Mouse (Mus musculus): ENCODE data around the gene Slc2a1.

Slc2a1 gene

GRCm38 (mm10) chr4:119131189-119131910 lies 22.8 kb downstream of the Slc2a1 start:
- DNase-seq (ENCODE audit: low spot score) = no peak

- no peak for DNase-seq (ENCODE audit: low spot score)
These were observed 24.8 kb downstream of the Slc2a1 start for GRCm38 (mm10) chr4:119133306-119133705.

GRCm38 (mm10) chr4:119133860-119134259 lies 25.3 kb downstream of the Slc2a1 start:
- DNase-seq (ENCODE audit: low spot score) = no peak

- no peak for DNase-seq (ENCODE audit: low spot score)
These were observed 28.8 kb downstream of the Slc2a1 start for GRCm38 (mm10) chr4:119137313-119137712.

GRCm38 (mm10) chr4:119138171-119138570 lies 29.7 kb downstream of the Slc2a1 start:
- DNase-seq (ENCODE audit: low spot score) = no peak

- no peak for DNase-seq (ENCODE audit: low spot score)
These were observed 30.3 kb downstream of the Slc2a1 start for GRCm38 (mm10) chr4:119138776-119139175.

GRCm38 (mm10) chr4:119140126-119140525 lies 31.6 kb downstream of the Slc2a1 start:
- DNase-seq (ENCODE audit: low spot score) = no peak

GRCm38 (mm10) chr4:119141191-119141590 lies 32.7 kb downstream of the Slc2a1 start:
- DNase-seq (ENCODE audit: low spot score) = no peak

- no peak for DNase-seq (ENCODE audit: low spot score)
These were observed 33.8 kb downstream of the Slc2a1 start for GRCm38 (mm10) chr4:119142230-119142871.

GRCm38 (mm10) chr4:119146816-119147215 lies 38.3 kb downstream of the Slc2a1 start:
- no peak for DNase-seq (ENCODE audit: low spot score)

- DNase-seq (ENCODE audit: low spot score) = no peak
These were observed 38.8 kb downstream of the Slc2a1 start for GRCm38 (mm10) chr4:119147347-119147746.

GRCm38 (mm10) chr4:119148741-119149140 lies 40.2 kb downstream of the Slc2a1 start:
- no peak for DNase-seq (ENCODE audit: low spot score)

- DNase-seq (ENCODE audit: low spot score) = peak; percentile 54
These were observed 48.7 kb downstream of the Slc2a1 start for GRCm38 (mm10) chr4:119157186-119157585.

GRCm38 (mm10) chr4:119157891-119158290 lies 49.4 kb downstream of the Slc2a1 start:
- DNase-seq (ENCODE audit: low spot score) = no peak

- no peak for DNase-seq (ENCODE audit: low spot score)
These were observed 52.8 kb downstream of the Slc2a1 start for GRCm38 (mm10) chr4:119161358-119161757.

- DNase-seq (ENCODE audit: low spot score) = no peak
These were observed 54.5 kb downstream of the Slc2a1 start for GRCm38 (mm10) chr4:119162990-119163389.

GRCm38 (mm10) chr4:119165916-119166315 lies 57.4 kb downstream of the Slc2a1 start:
- no peak for DNase-seq (ENCODE audit: low spot score)

GRCm38 (mm10) chr4:119167068-119167467 lies 58.6 kb downstream of the Slc2a1 start:
- DNase-seq (ENCODE audit: low spot score) = no peak

- peak; percentile 67 for DNase-seq (ENCODE audit: low spot score)
These were observed 59.2 kb downstream of the Slc2a1 start for GRCm38 (mm10) chr4:119167663-119168062.

GRCm38 (mm10) chr4:119172919-119173650 lies 64.6 kb downstream of the Slc2a1 start:
- no peak for DNase-seq (ENCODE audit: low spot score)

GRCm38 (mm10) chr4:119173851-119174453 lies 65.4 kb downstream of the Slc2a1 start, which contains the start of gene Zfp691:
TSS of gene Zfp691 (minus strand) at chr4:119174195.
- peak; percentile 88 for DNase-seq (ENCODE audit: low spot score)

- no peak for DNase-seq (ENCODE audit: low spot score)
These were observed 69.2 kb downstream of the Slc2a1 start for GRCm38 (mm10) chr4:119177702-119178101.
